Mouse (Mus musculus) spleen, postnatal 36 days (tissue): ENCODE results near the gene Esyt1.
"Not testable (repeated sequence)": the region's sequence is repeated elsewhere in the genome, so short reads cannot be mapped to it uniquely, and the experiment has no call there.

Source experiments
- DNase-seq, 2 experiments: peaks; one replicate each; pipeline ENCODE4 v3.0.0; 2022; ENCODE audit warnings: low spot score in 2 of 2, mixed read lengths in 1 of 2

The Esyt1 gene

DNA sequence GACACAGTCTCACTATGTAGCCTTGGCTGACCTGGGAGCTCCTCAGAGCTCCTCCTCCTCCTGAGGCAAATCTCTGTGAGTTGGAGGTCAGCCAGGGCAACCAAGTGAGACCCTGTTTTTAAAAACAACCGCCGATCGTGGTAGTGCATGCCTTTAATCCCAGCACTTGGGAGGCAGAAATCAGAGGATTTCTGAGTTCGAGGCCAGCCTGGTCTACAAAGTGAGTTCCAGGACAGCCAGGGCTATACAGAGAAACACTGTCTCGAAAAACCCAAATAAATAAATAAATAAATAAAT lies 20.4 kb downstream of the Esyt1 start:
- DNase-seq = peak in 1 of 2 experiments; percentile 49

DNA sequence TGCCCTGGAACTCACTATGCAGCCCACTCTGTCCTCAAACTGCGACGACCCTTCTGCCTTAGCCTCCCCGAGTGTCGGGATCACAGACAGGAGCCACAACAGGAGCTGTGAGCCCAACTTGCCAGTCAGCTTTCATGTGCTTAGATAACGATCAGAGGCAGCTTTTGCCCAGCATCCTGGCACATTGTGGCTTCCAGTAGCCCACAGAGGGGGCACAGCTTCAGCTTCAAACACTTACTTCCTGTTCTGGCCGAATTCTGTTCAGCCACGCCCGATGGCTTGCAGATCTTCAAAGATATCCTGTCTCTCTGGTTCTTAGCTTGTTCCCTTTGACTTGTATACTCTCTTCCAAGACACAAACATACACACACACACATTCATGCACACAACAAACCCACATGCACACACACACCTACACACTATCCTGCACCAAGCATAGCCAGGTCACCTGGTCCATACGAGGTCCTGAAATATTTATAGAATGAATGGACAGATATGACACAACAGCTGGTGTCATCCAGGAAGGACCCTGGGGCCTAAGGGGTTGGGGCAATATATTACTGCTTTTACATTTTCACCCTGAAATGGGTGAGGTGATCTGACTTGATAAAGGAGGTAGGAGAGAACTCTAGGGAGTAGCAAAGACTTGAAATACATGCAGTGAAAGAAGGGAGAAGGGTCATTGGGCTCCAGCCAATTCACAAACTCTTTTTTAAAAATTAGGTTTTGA lies 20.9 kb downstream of the Esyt1 start:
- DNase-seq = peak; percentile 60 to 70

DNA sequence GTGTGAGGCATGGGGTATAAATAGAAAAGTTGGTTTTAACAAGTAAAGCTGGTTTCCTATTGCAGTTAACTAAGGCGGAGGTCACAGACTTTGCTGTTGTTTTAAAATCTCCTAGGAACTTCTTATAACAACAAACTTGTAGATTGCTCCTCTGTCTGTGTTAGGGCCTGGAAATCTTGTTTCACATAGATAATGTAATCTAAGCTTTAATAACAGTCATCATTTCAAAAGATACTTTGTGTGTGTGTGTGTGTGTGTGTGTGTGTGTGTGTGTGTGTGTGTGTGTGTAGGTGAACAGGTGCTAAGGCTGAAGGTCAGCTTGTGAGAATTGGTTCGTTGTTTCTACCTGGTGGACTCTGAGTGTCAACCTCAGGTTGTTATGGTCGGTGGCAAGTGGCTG lies 21.7 kb downstream of the Esyt1 start:
- no peak for DNase-seq

DNA sequence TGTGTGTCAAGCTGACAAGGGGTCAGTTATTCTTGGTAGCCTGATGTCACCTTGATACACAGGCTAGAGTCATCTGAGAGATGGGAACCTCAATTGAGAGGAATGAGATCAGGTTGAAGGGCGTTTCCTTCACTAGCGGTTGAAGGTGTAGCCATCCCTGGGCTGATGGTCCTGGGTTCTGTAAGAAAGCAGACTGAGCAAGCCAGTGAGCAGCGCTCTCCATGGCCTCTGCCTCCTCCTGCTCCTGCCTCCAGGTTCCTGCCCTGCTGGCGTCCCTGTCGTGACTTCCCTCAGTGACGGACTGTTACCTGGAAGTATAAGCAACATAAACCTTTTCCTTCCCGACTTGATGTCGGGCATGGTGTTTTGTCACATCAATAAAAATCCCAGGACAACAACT lies 22.1 kb downstream of the Esyt1 start:
- no peak for DNase-seq

DNA sequence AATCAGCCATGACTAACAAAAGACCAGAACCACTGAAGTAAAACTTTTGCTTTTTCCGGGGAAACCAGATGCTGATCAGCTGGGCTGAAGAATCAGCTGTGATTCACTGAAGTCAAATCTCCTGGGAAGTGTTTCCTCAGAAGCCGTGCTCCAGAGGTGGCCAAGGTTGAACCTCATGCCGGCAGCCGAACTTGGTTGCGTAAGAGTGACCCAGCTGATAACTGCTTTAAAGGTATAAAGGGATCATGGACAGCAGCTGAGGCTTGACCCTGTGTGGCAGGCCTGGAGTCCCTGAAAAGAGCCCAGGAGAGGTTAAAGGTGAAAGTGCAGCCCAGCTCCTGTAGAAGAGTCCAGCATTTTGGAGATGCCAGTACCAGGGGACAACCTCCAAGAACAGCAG lies 23.3 kb downstream of the Esyt1 start:
- DNase-seq = no peak

DNA sequence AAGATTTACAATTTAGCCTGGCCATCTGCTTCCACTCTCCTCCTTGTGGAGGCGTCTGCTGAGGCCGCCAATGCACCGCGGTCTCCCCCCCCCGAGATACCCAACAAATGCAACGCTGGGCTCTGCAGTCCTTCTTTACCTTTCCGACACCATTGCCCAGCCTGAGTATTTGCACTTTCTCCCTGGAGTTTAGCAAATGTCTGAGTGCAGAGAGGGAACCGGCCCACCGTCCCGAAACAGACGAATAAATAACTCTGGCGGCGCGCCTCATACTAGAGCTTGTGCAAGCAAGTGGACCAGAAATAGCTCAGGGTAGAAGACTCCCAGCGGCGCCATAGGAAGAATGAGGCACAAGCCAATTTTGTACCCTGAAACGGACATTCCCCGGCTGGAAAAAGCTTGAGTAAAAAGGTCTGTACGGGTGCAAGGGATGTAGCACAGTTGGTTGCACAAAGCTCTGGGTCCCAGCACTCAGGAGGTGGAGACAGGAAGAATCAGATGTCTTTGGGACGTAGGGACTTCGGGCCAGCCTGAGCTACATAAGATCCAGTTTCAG lies 26.5 kb downstream of the Esyt1 start:
- peak in 1 of 2 experiments; percentile 44 for DNase-seq

DNA sequence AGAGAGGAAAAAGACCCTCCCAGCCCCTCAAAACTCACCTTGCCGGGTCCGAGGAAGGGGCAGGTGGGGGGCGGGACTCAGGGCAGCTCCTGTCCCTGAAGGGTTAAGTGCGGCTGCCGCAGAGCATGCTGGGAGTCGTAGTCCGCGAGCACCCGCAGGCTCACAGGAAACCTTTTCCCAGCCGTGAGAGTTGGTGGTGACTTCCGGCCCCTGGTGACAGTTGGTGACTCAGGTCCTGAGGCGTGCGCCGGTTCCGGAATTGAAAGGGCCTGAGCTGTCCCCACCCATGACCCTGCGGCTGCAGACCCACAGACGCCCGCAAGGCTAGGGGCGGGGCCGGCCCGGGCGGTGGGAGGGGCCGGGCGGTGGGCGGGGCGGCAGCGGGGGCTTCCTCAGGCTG lies 27.1 kb downstream of the Esyt1 start, which contains the start of gene Myl6b:
Myl6b (minus strand) TSS at position 96 of the 400 bp plus-strand sequence.
- peak; percentile 98 to 99 for DNase-seq

DNA sequence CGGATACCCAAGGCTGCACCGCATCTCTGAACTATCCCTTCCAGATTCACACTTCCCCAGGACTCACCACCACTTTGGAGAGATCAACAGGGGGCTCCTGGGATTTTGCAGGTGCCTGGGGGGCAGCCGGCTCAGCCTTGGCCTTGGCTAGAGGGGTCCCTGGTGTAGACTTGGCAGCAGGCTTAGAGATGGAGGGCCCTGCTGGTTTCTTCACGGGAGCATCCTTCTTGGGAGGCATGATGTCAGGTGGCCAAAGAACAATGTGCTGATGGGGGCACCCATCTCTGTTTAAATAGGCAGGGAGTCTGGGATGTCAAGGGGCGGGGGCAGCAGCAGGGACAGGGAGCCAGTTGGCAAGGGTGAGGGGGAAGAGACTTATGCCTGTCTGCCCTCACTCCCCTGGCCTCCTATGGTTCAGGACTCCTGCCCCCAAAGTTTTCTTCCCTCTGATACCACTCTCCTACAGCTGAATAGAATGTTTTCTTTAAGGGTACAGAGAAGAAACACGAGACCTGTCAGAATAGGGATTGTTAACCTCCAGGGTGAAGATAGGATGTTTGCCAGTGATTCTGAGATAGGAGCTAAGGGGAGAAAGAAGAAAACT lies 28.4 kb downstream of the Esyt1 start:
- DNase-seq = no peak

DNA sequence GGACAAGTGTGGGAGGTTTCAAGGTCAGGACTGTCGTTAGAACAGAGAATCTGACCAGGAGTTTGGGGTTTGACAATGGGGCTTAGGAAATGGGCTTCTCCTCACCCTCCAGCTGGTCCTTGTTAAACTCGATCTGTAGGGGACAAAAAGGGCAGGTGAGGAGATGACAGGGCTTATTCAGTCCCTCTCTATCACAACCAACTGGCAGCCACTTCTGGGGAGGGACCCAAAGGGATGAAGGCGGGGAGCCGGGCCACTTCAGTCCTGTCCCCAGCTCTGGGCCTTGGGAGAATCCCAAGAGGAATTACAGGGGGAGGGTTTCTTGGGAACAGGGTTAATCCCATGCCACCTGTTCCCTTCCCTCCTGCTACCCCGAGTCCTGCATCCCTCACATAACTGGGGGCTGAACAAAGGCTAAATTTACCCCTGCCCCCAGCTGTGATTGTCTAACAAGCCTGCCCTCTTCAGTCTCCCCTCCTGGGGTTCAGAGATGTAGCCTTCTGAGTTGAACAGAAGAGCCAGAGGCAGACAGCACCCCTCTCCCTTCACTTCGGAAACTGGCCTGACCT lies 29.1 kb downstream of the Esyt1 start:
- DNase-seq = no peak

DNA sequence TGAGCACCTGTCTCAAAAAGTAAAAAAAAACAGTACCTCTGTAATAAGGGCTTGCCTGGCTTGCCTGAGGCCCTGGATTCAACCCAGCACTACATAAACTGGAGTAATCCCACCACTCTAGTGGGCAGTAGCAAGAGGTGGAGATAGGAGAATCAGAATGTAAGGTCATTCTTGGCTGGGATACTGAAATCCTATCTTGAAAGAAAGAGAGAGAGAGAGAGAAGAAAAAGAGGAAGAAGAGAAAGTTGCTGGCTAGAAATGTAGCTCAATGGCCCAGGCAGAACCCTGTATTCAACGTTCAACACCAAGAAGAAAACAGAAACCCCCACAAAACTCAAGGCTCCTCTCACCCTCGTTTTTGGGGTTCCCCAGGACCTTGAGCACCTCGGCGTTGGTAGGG lies 29.8 kb downstream of the Esyt1 start:
- DNase-seq = no peak

DNA sequence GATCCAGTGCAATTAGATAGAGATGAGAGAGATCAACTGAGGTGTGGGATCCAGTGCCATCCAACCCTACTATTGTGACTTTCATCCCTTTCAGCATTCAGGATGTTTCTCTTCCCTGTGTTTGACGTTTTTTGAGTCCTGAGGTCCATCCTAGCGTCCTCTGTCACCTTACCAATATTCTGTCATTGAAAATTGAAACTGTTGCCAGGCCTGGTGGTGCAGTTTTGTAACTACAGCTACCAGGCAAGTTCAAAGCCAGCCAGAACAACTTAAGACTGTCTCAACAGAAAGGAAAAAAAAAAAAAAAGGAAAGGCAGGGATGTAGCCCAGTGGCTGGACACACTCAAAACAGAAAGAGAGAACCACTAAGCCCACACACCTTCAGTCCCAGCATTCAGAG lies 30.4 kb downstream of the Esyt1 start:
- no peak for DNase-seq

DNA sequence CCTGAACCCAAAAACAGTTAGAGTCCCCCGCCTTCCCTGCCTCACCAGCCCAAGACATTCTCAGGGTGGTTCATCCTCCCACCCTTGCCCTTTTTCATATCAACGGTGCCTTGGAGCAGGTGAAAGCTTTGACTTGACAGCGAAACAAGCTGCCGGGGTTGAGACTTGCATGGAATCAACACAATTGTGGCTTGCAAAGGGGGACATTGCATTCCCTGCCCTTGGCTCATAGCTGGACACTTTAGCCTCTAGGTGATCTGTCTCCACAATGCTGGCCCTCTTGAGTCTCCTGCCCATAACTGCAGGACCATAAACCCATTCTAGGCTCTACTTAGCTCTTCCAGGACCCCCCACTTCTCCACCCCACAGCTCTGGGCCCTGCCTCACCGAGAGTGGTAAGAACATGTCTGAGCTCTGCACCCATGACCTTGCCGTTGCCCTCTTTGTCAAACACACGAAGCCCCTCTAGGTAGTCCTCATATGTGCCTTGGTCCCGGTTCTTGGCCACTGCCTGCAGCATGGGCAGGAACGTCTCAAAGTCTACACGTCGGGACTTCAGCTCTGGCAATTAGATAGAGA lies 30.9 kb downstream of the Esyt1 start:
- no peak for DNase-seq

DNA sequence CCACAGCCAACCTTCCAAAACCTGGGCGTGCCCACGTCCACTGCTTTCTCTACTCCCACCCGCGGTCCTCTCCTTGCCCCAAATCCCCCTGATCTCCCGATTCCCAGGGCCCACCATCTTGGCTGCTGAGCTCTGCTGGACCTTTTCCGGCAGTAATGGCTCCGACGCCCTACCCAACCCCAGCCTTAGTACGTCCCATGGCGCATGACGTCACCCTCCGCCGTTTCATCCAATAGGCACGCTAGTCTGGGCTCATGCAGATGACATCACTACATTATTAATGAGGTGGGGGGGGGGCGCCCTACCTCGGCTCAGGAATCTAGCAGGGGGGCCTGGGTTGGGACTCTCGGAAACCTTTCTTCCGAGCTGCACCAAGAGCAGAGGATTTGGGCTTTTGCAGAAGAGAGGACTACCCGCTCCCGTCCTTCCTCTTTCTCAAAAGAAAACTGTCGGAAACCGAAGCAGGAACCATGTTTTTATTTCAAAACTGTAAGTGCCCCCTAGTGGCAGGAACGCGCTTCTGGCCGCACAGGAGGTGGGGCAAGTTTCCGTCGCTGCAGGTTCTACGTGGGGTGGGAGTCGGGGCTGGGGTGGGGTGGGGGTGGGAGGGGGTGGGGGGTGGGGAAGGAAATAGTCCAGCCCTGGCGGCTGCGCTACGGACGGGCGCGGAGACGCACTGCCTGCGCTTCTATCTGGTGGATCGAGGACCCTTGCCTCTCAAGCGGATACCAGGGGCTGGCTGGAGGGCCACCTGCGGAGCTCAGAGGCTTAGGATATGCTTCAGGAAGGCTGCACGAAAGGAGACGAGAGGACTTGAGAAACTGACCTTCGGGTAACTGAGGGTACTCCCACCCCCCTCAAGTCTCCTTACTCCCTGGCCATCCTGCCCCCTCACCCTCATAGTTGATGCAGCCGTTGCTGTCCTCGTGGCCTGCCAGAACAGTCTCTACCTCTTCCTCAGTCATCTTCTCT lies 31.7 kb downstream of the Esyt1 start, which contains the start of gene Myl6:
Myl6 (minus strand) TSS at position 451 of the 972 bp plus-strand sequence.
- peak; percentile 96 to 98 for DNase-seq

DNA sequence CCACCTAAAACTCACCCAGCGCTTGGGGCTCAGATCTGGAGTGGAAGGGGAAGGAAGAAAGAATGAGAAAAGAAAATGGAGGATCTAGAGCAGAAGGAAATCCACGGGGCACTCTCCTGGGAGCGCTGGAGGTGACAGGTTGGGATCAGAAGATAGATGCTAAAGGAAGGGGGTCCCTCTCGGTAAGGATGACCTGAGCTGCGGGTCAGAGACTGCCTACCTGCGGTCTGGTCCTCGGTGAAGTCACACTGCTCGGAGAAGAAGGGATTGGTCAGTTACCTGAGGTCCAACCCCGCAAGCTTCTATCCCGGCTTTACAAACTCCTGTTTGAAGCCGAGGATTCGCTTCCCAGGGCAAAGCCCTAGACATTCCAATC lies 32.4 kb downstream of the Esyt1 start:
- no peak for DNase-seq

DNA sequence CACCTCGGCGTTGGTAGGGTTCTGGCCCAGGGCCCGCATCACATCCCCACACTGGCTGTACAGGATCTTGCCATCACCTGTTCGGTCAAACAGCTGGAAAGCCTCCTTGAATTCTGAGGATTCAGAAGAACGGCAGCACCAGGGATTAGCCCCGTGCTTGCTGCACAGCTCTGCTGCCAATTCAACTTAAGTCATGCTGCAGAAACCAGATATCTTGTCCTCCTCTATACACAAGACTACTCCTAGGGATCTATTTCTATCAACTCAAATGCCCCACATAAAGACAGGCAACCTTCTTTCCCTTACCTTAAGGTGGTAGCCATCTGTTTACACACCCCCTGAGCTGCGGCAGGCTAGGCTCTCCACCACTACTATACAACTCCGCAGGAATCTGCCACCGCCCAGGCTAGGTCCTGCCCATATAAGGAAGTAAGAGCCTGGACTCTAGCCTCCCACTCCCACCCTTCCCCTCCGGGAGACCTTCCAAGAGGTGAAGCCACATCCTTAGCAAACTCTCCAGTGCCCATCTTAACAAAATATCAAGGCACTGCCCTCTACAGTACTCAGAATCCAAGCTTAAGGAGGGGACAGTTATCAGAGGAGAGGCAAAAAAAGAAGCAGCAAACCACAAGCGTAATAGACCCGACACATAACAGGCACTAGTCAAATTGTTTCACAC lies 32.9 kb downstream of the Esyt1 start:
- DNase-seq = peak; percentile 41 to 54

DNA sequence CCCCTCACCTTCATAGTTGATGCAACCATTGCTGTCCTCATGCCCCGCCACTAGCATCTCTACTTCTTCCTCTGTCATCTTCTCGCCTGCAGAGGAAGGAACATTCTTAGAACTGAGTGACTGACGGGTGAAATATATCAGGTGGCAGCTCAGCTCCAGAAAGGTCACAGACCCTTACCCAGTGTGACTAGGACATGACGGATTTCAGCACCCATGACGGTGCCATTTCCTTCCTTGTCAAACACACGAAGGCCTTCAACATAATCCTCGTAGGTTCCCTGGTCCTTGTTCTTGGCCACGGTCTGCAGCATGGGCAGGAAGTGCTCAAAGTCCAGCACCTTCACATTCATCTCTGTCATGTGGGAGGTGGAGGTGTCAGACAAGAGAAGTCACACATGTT lies 33.6 kb downstream of the Esyt1 start:
- not testable (repeated sequence) for DNase-seq

DNA sequence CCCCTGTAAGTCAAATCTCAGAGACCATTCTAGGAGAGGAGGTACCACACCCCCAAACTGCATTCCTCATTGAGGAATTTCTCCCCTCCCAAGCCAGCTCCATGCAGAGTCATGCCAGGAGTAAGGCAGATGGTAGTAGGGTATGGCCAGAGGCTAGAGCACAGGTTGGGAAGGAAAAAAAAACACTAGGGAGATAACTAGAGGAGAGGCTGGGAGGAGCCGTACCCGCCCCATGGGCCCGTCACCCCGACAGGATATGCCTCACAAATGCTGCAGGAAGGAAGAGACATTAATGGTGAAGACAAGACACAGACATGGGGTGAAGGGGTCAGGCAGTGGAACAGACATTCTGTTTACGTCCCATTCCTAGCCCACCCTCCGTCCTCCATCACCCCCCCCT lies 34.2 kb downstream of the Esyt1 start:
- DNase-seq = no peak

DNA sequence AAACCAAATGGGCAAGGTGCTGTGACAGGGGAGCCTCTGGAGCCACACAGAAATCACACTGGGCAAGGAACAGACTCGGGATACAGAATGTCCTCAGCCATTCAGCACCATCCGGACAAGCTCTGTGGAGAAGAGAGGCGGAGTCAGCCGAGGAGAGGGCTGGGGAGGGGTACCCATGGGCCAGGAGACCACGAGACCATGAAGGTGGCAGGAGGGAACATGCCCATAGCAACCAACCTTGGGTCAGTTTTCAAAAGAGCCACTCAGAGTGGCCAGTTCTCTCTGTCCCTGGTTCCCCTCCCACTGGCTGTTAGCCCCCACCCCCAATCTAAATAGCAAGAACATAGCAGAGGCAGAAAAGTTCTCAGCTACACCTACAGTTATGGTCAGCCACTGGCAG lies 34.8 kb downstream of the Esyt1 start:
- no peak for DNase-seq

DNA sequence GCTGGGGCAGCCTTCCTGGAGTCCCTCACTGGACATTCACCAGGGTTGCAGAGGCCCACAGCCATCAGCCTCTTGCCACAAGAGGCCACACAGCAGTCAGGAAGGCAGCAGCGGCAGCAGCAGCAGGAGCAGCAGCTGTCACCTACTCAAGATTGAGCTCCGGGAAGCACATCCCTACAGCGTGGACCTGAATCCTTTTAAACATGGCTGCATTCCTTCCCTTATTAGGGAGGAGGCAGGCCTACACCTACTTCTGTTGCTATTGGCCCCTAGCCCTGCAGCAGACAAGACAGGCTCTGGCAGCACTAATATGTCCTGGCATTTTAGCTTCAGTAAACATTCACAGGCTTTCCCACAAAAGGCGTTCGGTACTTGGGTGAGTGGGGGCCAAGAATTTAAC lies 35.4 kb downstream of the Esyt1 start:
- DNase-seq = no peak

DNA sequence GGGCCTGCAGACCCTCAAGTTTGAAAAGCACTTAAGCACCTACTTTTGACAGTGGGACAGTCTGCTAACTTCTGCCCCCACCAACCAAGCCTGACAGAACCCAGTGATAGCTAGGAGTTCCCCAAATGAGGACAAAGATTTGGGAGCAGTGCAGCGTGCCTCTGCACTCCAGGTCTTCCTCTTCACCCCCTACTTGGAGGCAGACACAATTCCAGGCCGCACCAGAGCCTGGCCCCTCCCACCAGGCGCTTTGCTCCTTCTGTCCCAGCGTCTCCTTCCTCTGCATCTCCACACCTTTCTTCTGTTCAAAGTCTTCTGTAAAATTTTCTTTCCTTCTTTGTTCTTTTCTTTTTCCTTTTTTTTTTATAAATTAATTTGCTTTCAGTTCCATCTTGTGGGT lies 35.9 kb downstream of the Esyt1 start:
- DNase-seq = no peak

DNA sequence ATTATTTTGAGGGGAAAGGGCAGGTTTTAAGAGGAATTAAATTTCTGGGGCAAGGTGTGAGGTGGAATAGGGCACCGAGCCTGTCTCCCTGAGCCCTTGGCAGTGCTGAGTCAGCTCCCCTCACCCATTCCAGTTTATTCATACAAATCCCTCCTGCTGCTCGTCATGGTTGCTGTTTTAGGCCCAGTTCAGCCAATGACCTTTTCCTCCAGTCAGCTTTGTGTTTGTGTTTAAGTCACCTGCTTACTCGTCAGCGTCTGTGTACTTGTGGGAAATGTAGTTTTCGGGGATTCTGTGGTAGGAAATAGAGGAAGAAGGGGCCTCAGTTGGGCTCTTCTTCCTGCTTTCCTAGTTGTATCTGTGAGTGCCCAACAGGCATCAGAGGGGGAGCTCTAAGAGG lies 36.3 kb downstream of the Esyt1 start:
- DNase-seq = no peak
